Mouse (Mus musculus): ENCODE measurements around the gene Adgrg6. TPM values are rescaled to one million over a fixed set of nuclear protein-coding genes. Genes with fewer than 3 reads are reported as not detected.

Adgrg6 gene
- total RNA-seq, 2 experiments from 2014 or later: 2.4 to 2.5 TPM

DNA sequence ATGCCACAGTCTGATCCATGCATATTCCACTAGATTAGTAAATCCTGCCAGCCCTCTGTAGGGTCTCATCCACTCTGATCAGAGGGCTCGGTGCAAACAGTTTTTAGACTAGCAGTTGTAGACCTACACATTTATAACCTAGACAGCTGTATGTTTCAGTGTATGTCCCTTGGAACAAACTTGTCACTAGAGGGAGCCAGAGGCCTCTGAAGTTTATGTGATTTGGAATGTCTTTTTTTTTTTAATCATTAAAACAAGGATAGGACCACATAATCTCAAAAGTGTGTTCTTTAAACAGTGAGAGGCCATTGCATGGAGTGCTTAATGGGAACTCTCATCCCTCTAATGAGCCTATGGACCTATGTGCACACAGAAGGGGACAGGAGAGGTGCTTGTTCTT is 141.4 kb downstream of the Adgrg6 start:
- no peak for ATAC-seq (ENCODE audit: poor library complexity, severe bottlenecking)

DNA sequence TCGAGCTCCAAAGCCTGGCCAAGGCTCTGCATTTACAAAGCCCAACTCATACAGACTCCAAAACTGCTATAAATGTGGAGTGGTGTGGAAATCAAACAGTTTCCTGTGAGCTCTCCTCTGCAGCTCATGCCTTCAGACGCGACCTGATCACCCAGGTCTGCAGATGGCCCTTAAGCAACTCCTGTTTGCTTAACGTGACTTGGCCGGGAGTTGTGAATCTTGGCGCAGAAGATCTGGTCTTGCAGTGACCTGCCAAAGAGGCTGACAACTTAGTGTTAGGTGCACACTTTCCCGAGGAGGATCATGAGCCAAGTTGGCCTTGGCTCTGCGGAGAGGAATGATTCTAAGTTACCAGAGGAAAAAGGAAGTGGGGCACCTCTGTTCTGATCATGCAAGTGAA is 143.7 kb downstream of the Adgrg6 start:
- no peak for ATAC-seq (ENCODE audit: poor library complexity, severe bottlenecking)

DNA sequence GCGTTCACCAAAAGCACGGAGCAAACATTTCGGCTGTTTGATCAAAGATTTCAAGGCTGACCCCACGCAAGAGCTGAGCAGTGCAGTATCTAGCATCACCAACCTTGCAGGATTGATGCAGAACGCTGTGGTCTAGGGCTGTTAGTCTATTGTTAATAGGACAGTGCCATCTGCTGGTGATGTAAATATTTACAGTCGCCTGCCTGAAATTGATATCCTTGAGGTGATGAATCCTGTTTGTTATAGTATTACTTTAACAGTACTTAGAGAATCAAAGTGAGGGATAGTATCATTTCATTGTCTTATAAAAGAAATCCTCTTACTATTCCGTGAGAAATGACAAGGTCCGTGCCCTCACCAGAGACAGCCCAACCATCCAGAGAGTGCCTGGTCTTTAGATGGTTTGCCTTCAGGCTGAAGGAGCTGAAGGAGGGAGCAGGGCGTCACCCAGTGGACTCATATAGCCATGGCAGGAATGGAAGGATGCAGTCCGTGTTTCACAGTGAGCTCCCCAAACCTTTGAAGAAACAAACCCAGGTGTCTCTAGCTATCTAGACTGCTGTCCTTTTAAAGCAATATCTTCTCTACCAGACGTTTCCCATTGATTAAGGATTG is 154.3 kb downstream of the Adgrg6 start:
- ATAC-seq (ENCODE audit: poor library complexity, severe bottlenecking): peak; percentile 68

DNA sequence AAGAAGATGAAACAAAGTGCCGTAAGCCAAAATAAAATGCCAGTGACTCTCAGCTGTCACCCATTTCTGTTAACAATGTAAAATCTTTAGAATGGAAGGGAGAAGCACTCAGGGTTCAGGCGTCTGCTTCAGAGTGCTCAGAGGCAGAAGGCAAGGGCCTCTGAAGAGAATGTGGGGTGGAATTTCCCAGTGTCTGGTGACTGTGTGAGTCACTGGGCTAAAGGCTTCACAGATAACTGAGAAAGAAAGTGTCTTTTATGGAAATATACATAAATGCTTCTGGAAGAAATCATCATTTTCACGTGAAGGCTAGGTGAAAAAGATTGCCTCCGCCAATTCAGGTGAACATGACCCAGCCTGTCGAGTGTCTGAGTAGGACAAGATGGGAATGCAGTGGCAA is 159.9 kb downstream of the Adgrg6 start:
- no peak for ATAC-seq (ENCODE audit: poor library complexity, severe bottlenecking)

DNA sequence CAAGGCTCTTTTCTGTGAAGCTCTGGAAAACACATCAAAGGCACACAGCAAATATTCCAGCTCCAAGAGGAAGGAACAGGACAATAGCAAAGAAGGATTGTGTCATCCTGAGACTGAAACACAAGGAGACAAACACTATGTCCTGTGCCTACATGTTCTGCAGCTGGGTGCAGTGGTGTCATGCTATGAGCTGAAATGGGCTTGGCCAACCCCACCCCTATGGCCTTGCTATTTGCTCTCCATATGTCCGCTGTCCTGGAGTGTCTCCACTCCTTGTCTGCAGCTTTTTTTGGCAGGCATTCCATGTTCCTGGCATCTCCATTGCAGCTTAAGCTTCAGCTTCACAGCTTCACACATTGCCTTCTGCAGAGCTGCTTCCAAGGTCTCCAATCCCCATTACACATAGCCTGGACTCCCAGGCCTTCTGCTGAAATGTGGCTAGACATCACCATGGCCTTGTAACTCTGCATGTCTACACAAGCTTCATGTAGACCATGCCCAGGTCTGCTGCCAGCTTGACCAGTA is 180.3 kb downstream of the Adgrg6 start:
- no peak for ATAC-seq (ENCODE audit: poor library complexity, severe bottlenecking)

DNA sequence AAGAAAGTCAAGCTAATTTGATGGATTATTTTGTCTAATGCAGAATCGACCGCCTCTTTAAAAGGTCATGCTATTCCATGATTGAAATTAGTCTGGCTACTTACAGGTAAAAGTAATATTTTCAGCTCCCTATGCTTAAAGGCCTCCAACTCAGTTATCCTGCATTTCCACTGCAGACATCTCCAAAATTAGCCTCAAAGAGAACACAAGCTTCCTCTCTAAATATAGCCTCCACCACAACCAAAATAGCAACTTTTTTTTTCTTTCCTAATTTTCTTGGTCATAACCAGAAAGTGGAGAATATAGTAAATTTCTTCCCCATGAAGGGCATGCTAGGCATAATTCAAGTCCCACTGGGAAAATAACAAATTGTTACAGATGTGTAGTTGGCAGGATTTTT is 182.2 kb downstream of the Adgrg6 start:
- no peak for ATAC-seq (ENCODE audit: poor library complexity, severe bottlenecking)

DNA sequence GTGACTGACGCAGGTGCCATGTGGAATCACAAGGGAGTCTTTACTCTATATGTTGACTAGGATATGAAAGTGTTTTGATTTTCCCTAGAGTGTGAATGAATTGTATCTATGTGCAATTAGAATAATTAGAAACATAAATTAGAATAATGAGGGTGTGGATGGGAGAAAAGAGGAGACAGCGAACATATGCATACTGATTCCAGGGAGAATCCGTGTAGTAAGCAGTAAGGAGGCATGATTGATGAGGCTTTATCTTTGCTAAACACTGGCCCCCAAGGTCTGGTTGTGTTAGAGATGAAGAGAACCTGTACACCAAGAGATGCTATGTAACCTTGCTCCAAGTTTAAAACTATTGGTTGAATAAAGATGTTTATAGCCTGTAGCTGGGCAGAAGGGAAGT is 187.2 kb downstream of the Adgrg6 start:
- no peak for ATAC-seq (ENCODE audit: poor library complexity, severe bottlenecking)

Other genes starting within 250 kb of the Adgrg6 start
- gene Vta1, start 159.9 kb upstream of the Adgrg6 start, total RNA-seq (2015): 71.7 and 92.2 TPM in 2 replicates
- gene Vta1, start 159.9 kb upstream of the Adgrg6 start, total RNA-seq (2017): 60.9 and 72.9 TPM in 2 replicates
- gene Nmbr, start 159.9 kb upstream of the Adgrg6 start, total RNA-seq (2015): not detected in 2 replicates
- gene Nmbr, start 159.9 kb upstream of the Adgrg6 start, total RNA-seq (2017): 0.73 TPM in 1 of 2 replicates, not detected in the other
- gene Gje1, start 172.6 kb upstream of the Adgrg6 start, total RNA-seq (2015): not detected in 2 replicates
- gene Gje1, start 172.6 kb upstream of the Adgrg6 start, total RNA-seq (2017): not detected in 2 replicates